Mouse (Mus musculus) embryo, embryonic 11.5 days (tissue): ENCODE measurements around the gene Ftsj3.
A peak's percentile ranks its signal among the peaks of the same experiment; 100 is the strongest.

Experiments
- DNase-seq: peaks from one replicate; pipeline ENCODE4 v3.0.0-alpha.2; 2012; ENCODE audit warnings: low read depth, low spot score

Gene Ftsj3

DNA sequence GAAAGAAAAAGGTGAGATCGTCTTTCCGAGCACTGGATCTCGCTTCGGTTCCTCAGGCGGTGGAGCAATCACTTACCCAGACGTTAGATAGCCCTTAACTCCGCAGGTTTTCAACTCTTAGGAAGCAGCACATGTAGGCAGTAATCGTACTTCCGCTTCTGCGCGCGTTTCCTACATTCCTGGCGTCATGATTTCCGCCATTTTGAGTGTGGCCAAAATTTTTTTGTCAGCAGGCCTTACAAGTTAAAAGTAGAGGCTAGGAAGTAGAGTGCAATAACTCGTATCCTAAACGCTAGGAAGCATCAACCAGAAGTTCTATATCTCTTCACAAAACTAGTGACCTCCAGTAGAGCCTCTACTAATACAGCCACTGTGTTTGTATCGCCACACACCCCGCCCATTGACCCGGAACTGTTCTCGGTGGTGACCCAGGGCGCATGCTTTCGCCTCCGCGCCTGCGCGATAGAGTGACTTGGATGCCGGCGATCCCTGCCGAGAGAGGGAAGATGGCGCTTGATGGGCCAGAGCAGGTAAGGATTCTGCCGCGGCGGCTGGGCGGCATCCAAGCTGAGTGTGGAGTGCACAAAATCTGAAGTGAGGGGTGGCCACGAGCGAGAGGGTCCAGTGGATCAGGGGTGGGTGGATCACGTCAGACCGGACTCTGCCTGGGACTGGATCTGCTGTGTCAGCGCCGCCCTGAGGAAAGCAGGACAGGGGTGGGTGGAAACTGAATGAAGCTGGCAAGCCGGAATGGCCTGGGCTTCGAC is at the start of gene Ftsj3, which contains the start of gene Psmc5:
TSS of gene Ftsj3 (minus strand) at position 395 of the 767 bp plus-strand sequence.
TSS of gene Psmc5 (plus strand) at position 470 of the 767 bp plus-strand sequence.
- DNase-seq = peak; percentile 93

DNA sequence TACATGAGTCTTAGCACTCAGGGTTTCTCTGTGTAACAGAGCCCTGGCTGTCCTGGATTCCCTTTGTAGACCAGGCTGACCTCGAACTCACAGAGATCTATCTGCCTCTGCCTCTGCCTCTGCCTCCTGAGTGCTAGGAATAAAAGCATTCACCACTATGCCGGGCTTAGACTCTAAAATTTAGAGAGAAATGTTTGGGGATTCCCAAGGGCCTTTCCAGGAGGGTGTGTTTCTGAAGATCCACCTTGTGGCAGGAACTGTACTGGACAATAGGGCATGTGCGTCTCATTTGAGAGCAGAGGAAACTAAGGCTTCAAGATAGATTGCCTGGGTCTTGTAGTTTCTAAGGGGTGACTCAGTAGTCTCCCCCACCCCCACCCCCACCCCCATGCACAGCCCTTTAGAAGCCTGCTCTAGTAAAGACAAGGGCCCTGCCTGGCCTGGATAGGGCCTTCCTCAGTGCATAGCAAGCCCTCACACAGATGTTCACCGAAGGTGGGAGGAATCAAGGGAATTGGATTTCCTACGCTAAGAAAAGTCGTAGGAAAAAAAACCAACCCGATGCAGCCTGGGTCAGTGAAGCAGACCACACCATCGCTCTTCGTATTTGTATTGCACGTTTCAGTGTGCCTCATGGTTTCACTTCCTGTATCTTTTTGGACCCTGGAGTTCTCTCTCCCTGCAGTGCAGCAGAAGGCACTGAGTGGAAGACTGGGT is 49.6 kb upstream of the Ftsj3 start:
- DNase-seq = no peak

DNA sequence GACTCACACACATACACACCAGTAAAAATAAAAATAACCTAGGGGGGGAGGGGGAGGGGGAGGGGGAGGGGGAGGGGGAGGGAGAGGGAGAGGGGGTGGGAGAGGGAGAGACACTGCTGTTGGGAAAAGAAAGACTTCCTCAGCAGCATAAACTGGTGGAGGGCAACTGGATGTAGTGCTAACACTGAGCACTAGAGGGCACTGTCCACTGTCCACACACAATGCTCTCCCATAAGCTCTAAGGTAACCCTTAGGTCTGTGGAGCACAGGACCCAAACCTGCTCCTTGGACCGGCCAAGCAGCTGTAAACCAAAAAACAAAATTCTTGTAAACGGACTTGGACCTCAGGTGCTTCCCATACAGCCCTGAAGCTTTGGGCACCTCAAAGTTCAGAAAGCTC is 46.8 kb upstream of the Ftsj3 start:
- DNase-seq = peak; percentile 49

DNA sequence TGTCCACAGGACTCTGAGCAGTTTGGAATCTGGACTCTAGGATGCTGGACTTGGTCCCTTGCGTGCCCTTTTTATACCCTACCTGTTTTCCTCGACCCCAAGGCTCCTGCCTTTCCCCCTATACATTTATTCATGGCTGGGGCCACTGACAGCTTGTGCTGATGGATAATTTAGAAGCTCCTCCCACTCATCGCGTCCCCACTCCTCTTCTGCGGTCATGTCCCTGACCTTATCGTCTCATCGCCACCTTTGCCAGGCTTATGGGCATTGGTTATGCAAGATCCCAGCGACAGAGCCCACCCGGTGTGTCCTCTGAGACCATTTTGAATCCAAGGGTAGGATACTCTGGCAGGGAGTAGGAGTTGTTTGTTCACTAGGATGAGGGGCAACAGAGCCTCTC is 45.9 kb upstream of the Ftsj3 start, which contains the start of gene Gh:
TSS of gene Gh (minus strand) at position 101 of the 400 bp plus-strand sequence.
- DNase-seq = no peak

DNA sequence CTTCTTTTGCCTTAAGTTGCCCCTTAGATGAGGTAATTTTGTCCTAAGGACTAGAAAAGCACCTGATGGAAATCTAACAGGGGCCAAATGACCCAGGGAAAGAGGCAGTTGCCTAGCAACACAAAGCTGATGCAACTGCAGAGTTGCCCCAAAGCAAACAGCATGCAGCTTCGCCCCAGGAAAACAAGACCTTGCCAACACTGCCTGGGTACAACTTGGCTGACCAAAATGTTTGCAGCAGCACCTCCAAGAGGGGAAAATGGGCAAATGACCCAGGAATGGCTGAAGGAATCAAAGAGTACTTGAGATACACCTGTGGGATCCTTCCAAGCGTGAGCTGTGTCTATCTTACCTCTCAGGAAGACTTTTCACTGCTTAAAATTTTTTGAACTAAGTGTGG is 36.0 kb upstream of the Ftsj3 start:
- no peak for DNase-seq

DNA sequence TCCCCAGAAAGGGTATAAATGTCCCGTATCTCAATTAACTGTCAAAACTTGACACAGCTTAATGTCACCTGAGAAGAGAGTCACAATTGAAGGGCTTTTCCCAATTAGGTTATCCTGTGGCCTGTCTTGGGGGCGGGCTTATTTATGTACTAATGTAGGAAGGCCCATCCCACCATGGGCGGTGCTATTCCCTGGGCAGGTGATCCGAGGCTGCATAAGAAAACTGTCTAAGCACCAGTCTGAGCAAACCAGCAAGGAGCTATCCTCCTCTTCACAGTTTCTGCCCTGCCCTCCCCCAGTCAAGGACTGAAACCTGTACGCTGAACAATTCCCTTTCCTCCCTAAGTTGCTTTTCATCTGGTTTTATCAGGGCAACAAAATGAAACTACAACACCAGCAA is 34.5 kb upstream of the Ftsj3 start:
- DNase-seq = no peak

DNA sequence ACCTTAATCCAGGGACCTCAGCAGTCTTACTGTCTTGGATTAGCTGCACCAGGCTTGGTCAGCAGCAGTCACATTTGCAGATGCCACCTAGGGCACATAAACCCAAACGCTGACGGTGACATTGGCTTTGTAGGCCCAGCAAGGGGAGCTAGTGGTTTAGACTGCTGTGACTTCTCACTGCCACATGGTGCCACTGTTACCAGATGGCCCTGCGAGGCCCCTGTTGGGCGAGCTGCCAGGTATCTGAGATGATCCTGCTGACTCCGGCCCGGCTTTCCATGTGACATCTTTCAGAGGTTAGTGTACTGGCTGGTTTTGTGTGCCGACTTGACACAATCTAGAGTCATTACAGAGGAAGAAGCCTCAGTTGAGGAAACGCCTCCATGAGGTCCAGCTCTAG is 33.5 kb upstream of the Ftsj3 start:
- DNase-seq = no peak

DNA sequence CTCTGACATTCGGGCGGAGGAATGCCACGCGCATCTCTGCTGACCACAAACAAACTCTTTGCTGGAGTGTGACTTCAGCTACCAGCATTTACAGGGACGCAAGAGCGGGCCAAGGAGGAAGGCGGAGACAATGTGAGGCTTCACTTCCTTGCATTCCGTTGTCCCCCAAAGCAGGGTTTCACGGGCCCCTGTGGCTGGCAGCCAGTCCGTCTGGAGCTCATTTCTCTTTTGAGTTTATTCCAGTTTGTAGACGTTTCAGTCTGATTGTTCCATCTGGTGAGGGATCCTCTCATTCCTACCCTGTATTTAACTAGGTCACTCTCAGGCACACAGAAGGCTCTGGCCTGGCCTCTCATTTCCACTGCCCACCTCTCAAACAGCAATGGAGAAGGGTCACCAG is 31.1 kb upstream of the Ftsj3 start:
- DNase-seq = no peak

DNA sequence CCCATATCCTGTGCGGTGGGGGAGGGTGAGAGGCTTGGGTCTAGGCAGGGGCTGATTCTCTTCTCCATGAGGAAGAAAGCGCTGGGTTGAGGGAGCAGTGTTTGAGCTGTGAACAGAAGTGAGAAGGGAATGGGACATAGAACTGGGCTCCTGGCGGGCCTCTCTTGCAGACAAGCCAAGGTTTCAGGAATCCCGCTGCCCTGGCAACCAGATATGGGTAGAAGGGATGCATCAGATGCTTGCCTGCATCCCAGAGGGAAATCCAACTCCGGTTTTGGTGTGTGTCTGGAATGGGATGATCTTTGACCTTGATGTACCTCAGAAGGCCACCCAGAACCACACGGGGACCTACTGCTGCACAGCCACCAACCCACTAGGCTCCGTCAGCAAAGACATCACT is 30.3 kb upstream of the Ftsj3 start:
- DNase-seq = no peak

DNA sequence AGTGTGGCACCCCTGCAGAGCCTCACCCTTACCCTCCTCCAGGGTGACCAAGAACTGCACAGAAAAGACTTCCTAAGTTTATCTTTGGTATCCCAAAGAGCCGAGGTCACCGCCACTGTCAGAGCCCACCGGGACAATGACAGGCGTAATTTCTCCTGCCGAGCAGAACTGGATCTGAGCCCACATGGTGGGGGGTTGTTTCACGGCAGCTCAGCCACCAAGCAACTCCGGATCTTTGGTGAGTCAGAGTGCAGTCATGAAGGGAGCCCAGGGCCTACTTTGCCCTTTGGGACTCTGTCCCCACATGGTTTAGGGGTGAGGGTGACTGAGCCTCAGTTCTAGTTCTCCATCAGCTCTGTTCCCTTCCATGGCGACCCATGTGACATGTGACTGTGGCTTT is 28.2 kb upstream of the Ftsj3 start:
- no peak for DNase-seq

DNA sequence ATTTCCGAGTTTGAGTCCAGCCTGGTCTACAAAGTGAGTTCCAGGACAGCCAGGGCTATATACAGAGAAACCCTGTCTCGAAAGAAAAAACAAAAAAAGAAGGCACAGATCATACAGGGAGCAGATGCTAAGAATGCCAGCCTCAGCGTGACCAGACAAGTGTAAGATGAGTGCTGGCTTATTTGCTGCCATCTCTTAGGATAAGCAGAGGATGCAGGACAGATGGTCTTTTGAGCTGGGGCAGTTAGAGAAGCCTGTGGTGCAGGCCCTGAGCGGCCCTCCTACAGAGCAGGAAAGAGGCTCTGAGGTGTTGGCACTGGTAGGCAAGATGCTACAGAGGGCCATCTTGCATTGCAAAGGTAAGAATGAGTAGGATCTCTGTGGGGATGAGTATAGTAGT is 27.5 kb upstream of the Ftsj3 start:
- no peak for DNase-seq

DNA sequence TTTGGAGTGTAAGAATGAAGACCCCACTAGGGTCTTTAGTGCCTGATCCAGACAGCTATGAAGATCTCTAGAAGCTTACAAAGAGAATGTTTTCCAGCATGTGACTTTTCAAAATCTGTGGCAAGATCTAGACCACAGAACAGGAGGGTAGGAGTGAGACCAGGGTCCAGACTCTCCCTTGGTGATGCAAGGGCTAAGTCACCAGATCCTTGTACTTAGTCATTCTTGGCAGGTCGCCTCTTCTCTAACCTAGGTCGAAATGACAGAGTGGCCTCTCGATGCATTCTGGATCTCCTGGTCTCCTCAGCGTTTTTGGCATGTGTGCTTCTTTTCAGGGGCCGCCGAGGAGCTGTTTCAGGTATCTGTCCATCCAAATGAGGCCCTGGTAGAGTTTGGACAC is 26.6 kb upstream of the Ftsj3 start:
- no peak for DNase-seq

DNA sequence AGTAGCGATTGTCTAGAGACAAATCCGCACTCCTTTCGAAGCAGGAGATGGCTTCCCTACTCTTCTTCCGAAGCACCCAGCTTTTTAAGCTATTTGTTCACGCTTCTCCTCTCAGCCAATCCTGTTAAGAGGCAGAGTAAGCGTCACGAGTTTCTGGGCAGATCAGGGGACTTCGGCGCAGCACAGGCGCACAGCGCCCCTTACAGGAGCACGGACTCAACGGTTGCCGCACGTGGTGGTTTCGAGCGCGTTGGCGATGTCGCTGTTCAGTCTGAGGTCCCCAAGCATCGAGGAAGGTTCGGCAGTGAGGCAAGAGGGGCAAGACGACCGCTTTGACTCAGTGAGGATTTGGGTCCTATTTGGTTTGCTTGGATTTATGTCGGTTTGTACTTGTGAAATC is 20.6 kb upstream of the Ftsj3 start, which contains the start of gene Tcam1:
TSS of gene Tcam1 (plus strand) at position 219 of the 400 bp plus-strand sequence.
- peak; percentile 88 for DNase-seq

DNA sequence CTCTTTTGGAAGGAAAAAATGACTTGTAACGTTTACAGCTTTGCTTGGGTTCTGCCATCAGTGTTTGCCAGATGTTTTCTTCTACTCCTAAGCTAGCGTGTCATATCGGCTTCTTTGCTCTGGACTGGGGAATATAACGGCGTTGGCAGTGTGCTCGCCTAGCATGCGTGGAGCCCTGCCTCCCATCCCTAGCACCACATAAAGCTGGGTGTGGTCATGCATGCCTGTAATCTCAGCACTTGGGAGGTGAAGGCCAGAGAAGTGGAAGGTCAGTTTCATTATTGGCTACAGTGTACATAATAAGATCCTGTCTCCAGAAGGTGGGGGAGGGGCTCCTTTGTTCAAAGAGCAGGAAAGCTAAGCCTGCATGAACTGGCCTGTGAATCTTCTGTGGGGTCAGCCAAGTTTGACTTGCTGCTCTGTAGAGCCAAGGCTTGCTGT is 19.1 kb upstream of the Ftsj3 start:
- no peak for DNase-seq

DNA sequence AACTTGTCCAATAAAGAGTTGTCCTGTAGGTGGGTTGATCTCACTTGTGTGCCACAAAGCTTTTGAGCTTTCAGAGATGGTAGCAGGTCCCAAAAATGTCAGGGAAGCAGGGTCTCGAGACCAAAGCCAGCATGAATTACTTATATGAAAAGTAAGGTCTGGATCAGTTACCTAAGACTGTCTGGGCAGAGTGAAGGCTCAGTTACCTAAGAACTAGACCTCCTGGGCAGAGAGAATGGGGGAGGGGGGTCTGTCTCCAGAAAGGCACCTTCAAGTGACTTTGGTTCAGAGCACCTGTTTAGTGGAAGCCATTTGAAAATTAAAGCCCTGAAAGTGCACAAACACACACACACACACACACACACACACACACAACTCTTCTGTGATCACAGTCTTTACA is 18.5 kb upstream of the Ftsj3 start:
- no peak for DNase-seq

DNA sequence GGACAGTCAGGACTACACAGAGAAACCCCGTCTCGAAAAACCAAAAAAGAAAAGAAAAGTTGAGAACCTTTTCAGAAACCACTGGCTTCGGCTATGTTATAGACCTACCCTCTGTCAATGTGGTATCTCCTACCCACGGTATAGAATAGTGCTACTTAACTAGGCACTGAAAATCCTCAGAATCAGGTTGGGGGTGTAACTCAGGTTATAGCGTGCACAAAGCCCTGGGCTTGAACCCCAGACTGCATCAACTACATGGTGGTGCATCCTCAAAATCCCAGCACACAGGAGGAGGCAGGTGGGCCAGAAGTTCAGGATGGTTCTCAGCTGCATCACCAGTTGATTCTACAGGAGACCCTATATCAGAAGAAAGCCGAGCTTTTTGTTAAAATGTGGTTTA is 17.9 kb upstream of the Ftsj3 start:
- no peak for DNase-seq

DNA sequence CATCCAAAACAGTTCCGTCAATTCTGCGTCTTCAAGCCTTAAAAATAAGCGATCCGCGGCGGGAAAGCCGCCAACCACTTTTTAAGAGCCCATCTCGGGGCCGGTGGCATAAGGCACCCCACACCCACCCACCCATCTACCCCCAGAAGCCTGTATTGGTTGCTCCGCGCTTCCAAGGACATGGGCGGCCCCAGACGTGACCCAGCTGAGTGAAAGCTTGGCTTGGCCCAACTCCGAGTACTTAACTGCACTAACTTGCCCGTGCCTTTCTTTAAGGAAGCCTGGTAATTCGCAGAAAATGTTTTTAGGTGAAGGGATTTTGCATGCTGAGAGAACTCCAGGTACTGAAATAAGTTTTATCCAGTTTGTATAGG is 17.4 kb upstream of the Ftsj3 start:
- no peak for DNase-seq

DNA sequence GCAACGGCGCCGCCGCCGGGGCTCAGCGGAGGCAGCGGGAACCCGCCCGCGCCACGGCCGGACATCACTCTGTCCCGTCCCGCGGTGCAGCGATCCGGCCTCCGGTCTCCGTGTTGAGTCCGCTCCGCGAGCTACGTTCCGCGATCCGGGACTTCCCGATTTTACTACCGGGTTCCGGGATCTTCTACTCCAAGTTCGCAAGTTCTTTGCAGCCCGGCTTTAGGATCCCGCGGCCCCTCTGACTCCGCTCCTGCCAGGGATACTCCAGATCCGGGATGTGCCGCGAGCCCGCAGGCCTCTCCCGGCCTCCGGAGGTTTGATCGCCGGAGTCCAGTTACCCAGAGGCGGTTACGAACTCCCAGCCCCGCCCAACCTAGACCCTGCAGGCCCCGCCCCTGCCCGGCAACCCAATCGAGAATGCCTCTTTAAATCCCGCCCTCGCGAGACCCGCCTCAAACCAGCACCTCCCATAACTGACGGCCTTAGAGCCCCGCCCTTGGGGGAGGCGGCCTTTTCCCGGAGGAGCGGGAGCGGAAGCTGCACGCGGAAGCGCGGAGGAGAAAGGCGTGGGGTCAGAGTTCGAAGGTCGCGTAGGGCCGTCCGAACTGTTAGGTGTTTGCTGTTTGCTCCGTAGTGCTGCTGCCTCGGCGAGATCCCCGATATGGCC is 16.9 kb upstream of the Ftsj3 start, which contains the start of gene Smarcd2:
TSS of gene Smarcd2 (minus strand) at position 329 of the 667 bp plus-strand sequence.
- DNase-seq = peak; percentile 98

DNA sequence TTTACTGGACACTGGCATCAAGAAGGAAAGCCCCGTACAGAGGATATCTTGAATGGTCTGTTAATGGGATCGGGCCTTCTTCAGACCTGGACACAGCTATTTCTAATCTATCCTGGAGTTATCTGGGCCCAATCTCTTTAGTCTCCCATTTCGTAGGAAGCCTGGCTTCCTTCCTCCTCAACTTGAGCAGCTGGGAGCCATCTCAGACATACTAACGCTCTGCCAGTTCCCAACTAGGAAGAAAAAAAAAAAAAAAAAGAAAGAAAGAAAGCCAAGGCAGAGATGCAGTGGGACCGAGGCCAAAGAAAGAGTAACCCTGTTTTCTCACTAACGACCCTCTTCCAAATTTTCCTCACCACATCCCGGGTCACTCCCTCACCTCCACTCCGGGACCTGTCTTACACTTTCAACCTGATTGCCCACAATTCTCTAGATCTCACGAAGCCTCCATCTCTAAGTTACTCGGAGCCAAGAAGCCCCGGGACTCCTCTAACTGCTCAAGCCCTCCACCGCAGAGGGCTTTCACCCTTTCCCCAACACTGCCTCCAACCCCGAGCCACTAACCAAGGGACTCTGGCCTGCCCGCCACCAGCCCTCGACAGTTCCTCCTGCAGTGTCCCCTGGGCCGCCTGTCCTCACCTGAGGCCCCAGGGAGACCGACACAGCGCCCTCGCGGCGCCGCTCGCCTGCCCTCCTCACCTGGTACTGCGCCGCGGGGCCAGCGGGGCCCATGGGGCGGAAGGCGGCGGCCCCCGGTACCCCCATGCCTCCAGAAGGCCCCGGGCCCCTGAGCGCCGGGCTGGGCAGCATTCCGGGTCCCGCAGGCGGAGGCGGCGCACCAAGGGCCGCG is 16.1 kb upstream of the Ftsj3 start:
- no peak for DNase-seq

DNA sequence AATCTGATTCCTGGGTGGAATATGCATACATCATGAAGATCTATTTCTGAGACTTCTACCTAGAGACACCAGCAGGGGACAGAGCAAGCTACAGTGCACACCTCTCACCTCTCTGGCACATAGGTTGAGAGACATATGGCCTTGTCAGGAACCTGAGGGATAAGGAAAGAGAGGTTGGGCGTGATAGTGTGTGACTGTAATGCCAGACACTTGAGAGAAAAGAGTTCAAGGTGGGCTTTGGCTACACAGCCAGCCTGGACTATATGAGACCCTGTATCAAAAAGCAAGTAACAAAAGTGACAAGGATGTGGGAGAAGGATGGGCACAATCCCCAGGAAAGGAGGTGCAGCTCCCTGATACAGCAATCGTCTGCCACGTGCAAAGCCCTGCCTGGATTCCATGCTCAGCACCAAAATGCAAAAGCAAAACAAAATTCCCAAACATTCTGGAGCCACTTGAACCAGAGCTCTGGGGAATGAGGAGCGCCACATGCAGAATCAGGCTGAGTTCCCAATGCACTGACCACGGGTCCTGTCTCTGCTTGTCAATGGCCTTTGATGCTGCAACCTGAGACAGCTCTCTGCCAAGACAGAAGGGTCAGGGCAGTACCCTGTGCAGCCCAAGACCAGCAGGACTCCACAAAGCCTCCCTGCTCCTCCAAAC is 15.4 kb upstream of the Ftsj3 start:
- no peak for DNase-seq

DNA sequence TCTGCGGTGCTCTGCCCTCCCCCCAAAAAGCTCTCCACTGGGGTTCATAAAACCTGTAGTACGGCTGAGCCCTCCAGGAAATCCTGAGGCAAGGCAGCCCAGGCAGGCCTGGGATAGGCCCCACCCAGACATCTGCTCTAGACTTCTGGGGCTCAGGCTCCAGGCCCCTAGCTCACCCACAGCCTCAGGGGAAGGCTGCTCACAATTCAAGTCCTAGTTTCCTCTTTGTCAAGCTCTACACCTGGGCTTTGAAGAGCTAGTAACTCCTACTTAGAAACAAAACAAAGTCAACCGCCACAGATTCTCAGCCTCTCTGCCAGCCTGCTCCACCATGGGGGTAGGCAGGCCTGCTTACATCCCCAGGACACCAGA is 13.2 kb upstream of the Ftsj3 start:
- DNase-seq = no peak
